37 mouse cellular contexts compared by ENCODE assay signal in genomic region chr6:112493371-112493770, GRCm38 (mm10). TPM values are rescaled to one million over a fixed set of nuclear protein-coding genes. Genes with fewer than 3 reads are reported as not detected.
"Had no signal": no experiment of that assay in that cellular context is flagged by ENCODE, and none has a peak within 500 bp of the region (broad histone marks: within the 10 kb centered on the region; RNA-seq: fewer than 3 reads in every experiment).

No protein-coding gene starts in this region.

- H3K4me1 ChIP-seq: liver, embryonic 13.5 days had no signal

- ATAC-seq: liver, embryonic 12.5 days; liver, postnatal 0 days; lung, postnatal 0 days; midbrain, embryonic 13.5 days; midbrain, embryonic 15.5 days; midbrain, embryonic 16.5 days had no signal

- H3K4me2 ChIP-seq: limb, embryonic 12.5 days; limb, embryonic 13.5 days; limb, embryonic 15.5 days; liver, embryonic 11.5 days; liver, embryonic 12.5 days; liver, embryonic 13.5 days; liver, embryonic 15.5 days; lung, embryonic 14.5 days; lung, embryonic 15.5 days; midbrain, embryonic 12.5 days; midbrain, embryonic 13.5 days; midbrain, embryonic 15.5 days had no signal

- H3K9ac ChIP-seq: limb, embryonic 12.5 days; limb, embryonic 13.5 days; limb, embryonic 15.5 days; liver, embryonic 12.5 days; liver, embryonic 13.5 days; liver, embryonic 14.5 days; liver, embryonic 15.5 days; liver, postnatal 0 days; lung, embryonic 14.5 days; lung, embryonic 15.5 days; midbrain, embryonic 12.5 days; midbrain, embryonic 13.5 days; midbrain, embryonic 15.5 days had no signal

- H3K36me3 ChIP-seq: limb, embryonic 10.5 days; limb, embryonic 12.5 days; limb, embryonic 13.5 days; limb, embryonic 15.5 days; liver, embryonic 12.5 days; liver, embryonic 13.5 days; liver, embryonic 15.5 days; lung, embryonic 15.5 days; midbrain, embryonic 10.5 days; midbrain, embryonic 12.5 days; midbrain, embryonic 13.5 days; midbrain, embryonic 15.5 days had no signal

- H3K9me3 ChIP-seq: limb, embryonic 10.5 days; limb, embryonic 12.5 days; limb, embryonic 13.5 days; limb, embryonic 15.5 days; liver, embryonic 12.5 days; liver, embryonic 13.5 days; liver, embryonic 15.5 days; lung, embryonic 15.5 days; midbrain, embryonic 10.5 days; midbrain, embryonic 12.5 days; midbrain, embryonic 13.5 days; midbrain, embryonic 15.5 days had no signal

- H3K4me3 ChIP-seq: left cerebral cortex, adult 2 months; limb, embryonic 10.5 days; limb, embryonic 12.5 days; limb, embryonic 13.5 days; limb, embryonic 15.5 days; liver, embryonic 12.5 days; liver, embryonic 13.5 days; liver, embryonic 15.5 days; lung, embryonic 15.5 days; megakaryocyte, embryonic 14.5 days; midbrain, embryonic 10.5 days; midbrain, embryonic 12.5 days; midbrain, embryonic 13.5 days; midbrain, embryonic 15.5 days had no signal

- H3K27ac ChIP-seq: left cerebral cortex, adult 2 months; limb, embryonic 10.5 days; limb, embryonic 12.5 days; limb, embryonic 13.5 days; limb, embryonic 15.5 days; liver, embryonic 12.5 days; liver, embryonic 13.5 days; liver, embryonic 14.5 days; liver, embryonic 15.5 days; lung, embryonic 15.5 days; macrophage; midbrain, embryonic 10.5 days; midbrain, embryonic 12.5 days; midbrain, embryonic 13.5 days; midbrain, embryonic 15.5 days had no signal

- DNase-seq: left cerebral cortex, postnatal 4 days; liver; liver, embryonic 13.5 days; liver, postnatal 0 days; lung, adult 18-20 months; lung, adult 2 months; lung, embryonic 14.5 days; lung, postnatal 10 days; lung, postnatal 14 days; lung, postnatal 36 days; lung, postnatal 4 days had no signal

RNA-seq across cellular contexts. Expression of gene Oxtr, which starts 3.6 kb away (rescaled TPM):
- total RNA-seq: liver, adult 2 months; megakaryocyte-erythroid progenitor cell, adult 5-6 weeks; monocyte, adult 5-6 weeks had no signal
- polyA plus RNA-seq: liver, adult 2 months; liver, embryonic 11.5 days; liver, embryonic 12.5 days; liver, embryonic 13.5 days; liver, embryonic 15.5 days; macrophage had no signal

RNA-seq across cellular contexts. Expression of gene Cav3, which starts 34.1 kb away (rescaled TPM):
- total RNA-seq: left cerebral cortex, adult 18-20 months; left cerebral cortex, postnatal 36 days; left cerebral cortex, postnatal 4 days; megakaryocyte progenitor cell, adult 5-6 weeks; megakaryocyte, adult 5-6 weeks; megakaryocyte-erythroid progenitor cell, adult 5-6 weeks; midbrain, postnatal 0 days; monocyte, adult 5-6 weeks had no signal
- polyA plus RNA-seq: liver, adult 2 months; liver, embryonic 14.5 days; macrophage; midbrain, embryonic 10.5 days; midbrain, embryonic 12.5 days; midbrain, embryonic 13.5 days; midbrain, embryonic 15.5 days; midbrain, postnatal 0 days had no signal
